Mouse (Mus musculus) kidney, postnatal 36 days (tissue): Measurements from ENCODE around the gene Mthfsl.
"Not testable (repeated sequence)": the region's sequence is repeated elsewhere in the genome, so short reads cannot be mapped to it uniquely, and the experiment has no call there.

Experiments
- DNase-seq, 2 experiments: peaks; one replicate each; pipeline ENCODE4 v3.0.0; 2021 to 2022; ENCODE audit warnings: mixed read lengths in 2 of 2

Mthfsl gene

GRCm38 (mm10) chr9:88719989-88720537 lies at the start of gene Mthfsl:
TSS of gene Mthfsl (minus strand) at chr9:88720296.
- DNase-seq = peak; percentile 29 to 40

DNA sequence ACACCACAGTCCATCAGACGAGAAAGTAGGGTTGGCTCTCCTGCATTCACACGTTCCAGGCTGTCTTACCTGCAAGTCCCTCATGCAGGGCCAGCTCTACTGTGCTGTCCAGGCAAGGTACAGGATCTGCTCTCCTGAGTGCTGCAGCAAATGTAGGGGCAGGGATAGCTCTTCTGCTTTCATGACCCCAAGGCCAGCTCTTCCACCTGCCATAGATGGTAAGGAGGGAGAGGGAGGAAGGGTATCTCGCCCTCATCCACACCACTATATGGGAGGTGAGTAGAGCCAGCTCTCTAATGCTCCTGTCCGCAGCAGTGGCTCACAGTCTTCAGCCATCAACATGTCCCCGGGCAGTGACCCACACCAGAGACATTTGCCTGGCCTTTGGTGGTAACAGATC lies 49.4 kb upstream of the Mthfsl start:
- DNase-seq = not testable (repeated sequence)

DNA sequence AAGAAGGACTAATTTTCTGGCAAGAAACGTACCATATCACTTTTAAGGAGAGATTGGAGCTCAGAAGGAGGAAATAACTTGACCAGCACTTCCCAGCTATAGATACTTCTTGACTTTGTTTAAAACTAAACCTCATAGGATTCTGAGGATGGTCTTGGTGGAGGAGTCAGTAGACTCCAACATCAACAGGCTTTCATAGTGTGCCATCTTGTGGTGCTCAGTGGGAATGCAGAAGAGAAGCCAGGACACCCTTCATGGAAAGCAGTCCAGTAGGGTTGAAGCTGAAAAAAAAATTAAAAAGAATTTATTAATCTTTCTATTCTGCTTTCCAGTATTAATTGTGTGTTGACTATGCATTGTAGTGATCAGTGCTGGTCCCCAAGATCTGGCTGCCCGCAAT lies 26.6 kb upstream of the Mthfsl start:
- peak; percentile 29 to 66 for DNase-seq

DNA sequence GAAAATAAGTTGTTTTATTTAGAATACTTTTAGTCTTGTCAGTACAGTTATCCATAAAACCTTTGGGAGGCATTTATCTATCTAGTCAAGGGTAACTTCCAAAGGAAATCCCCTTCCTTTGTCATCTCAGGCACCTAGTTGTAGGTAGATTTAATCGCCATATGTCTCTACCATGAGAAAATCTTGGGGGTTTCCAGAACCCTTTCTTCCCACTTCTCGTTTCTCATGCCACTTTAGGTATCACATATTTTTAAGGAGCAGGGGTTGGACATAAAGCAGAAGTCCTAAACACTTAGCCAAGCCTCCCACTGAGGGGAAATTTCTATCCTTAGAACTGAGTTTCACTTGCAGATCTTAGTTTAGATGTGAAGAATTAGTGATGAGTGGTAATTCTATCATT lies 25.9 kb upstream of the Mthfsl start:
- DNase-seq = not testable (repeated sequence)

DNA sequence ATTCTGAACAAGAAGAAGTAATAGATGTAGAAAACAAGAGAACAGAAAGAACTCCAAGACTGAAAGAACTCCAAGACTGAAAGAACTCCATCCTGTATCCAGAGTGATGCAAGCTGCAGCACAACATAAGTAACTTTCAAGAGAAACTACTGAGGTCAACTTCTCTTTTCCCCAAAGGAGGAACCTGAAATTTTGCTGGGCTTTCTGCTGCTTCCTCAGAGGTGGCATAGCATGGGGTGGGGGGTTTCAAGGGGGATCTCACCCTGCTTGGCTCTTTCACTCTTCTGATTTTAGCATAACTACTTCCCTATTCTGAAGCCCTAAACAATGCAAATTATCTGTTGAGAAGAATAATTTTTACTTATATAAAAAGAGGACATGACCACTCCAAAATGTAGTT lies 15.2 kb upstream of the Mthfsl start:
- not testable (repeated sequence) for DNase-seq

DNA sequence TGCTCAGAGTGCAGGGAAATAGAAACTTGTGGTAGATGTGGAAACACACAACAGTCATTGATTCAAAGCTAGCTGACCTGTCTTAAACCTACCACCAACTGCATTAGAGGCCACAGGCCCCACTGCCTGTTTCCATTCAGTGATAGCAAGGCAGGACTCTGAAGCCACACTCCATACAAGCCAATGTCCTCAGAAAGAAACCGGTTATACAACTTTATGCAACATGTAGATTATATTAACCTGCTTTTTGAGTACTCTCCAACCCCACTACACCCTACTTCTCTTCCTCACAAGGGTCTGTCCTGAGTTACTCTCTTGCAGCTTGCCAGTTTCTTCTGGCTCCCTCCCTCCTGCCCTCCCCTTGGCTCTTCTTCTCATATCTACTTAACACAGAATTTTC lies 13.1 kb upstream of the Mthfsl start:
- not testable (repeated sequence) for DNase-seq

DNA sequence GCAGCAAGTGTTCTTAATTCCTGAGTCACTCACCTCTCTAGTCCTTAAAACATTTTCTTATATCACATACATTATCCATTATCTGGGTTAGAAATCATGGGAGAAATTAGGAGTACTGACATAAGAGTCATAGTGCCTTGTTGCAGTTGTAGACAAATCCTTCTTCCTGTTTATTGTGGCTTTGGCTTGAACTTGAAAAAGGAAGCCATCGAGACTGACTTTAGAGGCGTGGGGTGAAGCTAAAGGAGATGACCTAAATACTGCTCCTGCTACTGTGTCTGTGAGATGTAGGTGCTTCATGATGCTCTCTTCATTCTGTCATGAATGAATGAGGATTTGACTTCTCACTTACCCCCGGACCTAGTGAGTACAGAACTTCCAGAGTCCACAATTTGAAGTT lies 12.2 kb upstream of the Mthfsl start:
- not testable (repeated sequence) for DNase-seq

GRCm38 (mm10) chr9:88731728-88732127 lies 11.6 kb upstream of the Mthfsl start, which contains the start of gene Bcl2a1d:
TSS of gene Bcl2a1d (minus strand) at chr9:88731914.
- DNase-seq = not testable (repeated sequence)

- DNase-seq = not testable (repeated sequence)
Observed at GRCm38 (mm10) chr9:88728311-88728710, 8.2 kb upstream of the Mthfsl start.

- DNase-seq = not testable (repeated sequence)
Observed at GRCm38 (mm10) chr9:88721628-88722027, 1.5 kb upstream of the Mthfsl start.

DNA sequence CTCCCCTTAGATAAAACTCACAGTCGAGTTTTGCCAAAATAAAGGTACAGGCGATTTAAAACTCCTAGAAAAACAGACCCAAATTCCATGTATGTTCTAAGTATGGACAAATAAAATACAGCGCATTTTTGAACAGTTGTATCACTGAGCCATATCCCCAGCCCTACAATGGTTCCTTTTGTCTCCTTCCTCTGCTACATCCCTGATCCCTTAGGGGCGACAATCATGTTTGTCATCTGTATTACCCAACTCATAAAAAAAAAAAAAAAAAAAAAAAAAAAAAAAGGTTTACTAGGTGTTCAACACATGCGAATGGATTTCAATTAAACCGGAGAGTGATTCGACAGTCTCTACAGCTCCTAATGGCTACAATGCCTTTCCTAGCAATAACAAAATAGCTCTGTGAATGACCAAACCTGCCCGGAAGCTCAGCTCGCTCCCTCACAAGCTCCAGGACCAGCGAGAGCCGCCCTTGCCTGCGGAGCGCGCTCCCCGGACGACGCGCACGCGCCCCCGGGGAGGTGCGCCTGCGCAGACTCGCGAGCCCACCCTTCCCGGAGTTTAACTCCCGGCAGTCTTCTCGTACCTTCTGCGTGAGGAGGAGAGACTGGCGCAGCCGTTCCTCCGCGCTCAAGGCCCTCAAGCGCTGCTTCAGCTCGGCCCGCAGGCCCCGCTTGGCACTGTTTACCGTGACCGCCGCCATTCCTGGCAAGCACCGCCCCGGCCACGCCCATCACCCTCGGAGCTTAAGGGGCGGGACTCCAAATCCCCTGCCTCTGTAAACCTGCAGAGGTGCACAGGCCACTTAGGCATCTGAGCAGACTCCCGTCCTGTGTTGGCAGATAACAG lies 799 bp downstream of the Mthfsl start:
- peak in 1 of 2 experiments; percentile 21 for DNase-seq

GRCm38 (mm10) chr9:88718593-88718992 lies 1.5 kb downstream of the Mthfsl start:
- not testable (repeated sequence) for DNase-seq

GRCm38 (mm10) chr9:88718140-88718539 lies 2.0 kb downstream of the Mthfsl start:
- peak; percentile 33 to 68 for DNase-seq

GRCm38 (mm10) chr9:88714515-88714914 lies 5.6 kb downstream of the Mthfsl start:
- DNase-seq = peak; percentile 60 to 69

DNA sequence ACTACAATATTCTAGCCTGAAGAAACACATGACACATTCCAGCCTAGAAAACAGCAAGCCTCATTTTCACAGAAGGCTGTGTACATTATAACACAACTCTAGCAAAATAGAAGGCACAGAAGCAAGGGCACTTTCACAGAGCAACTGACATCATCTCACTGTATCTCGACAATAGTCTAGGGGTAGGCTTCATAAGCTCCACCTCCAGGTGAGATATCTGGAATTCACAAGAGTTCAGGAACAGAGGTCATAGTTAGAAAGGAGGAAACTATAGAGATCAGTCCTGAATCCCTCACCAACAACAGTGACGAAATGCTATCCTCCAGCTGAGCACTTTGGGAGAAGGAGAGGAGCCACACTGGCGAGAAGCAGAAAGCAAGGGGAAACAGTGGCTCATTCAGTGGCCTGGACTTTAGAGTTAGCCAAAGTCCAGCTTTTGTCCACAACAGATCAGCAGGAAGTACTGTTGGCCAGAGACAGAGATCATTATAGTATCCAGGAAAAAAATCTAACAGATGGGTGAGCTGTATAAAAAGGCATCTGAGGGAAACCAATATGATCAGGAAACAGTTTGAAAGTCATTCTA lies 7.8 kb downstream of the Mthfsl start:
- DNase-seq = peak; percentile 69 to 70

DNA sequence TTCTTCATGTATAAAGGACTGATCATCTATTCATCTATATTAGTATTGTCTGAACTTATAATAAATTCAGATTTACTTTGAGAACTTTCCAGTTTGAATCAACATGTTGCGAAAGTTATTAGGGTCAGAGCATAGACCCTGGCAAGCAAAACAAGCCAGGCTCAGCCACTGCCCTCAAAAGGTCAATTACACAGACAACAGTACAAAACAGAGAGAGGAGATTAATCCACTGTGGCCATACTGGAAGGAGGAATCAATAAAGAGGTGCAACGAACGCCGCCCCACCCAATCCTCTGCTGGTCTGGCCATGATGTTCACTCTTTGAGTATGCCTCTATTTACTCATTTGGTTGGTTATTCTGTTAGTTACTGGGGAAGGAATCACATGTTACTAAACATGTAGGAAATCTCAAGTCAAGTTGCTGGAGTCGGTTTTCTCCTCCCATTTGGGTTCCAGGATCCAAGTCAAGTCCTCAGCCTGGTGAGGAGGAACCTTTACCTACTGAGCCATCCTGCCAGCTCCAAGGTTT lies 9.1 kb downstream of the Mthfsl start:
- DNase-seq = not testable (repeated sequence)

DNA sequence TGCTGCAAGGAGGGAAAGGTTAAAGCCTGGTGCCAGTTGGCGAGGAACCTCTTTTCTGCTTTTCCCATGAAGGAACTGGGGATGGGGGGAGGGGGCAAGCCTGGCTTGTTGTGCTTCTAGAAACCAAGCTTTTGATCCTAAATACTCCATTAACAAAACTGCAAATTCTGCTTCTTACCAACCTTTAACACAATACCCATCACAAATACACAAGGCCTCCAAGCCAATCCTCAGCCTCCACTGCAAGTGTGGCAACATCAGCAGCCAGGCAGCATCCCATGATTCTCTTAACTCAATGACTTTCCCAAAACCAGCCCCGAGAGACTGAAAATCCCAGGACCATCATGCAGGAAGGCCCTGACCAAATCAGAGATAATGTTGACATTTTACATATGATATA lies 9.7 kb downstream of the Mthfsl start:
- DNase-seq = not testable (repeated sequence)

GRCm38 (mm10) chr9:88709794-88710193 lies 10.3 kb downstream of the Mthfsl start:
- not testable (repeated sequence) for DNase-seq

DNA sequence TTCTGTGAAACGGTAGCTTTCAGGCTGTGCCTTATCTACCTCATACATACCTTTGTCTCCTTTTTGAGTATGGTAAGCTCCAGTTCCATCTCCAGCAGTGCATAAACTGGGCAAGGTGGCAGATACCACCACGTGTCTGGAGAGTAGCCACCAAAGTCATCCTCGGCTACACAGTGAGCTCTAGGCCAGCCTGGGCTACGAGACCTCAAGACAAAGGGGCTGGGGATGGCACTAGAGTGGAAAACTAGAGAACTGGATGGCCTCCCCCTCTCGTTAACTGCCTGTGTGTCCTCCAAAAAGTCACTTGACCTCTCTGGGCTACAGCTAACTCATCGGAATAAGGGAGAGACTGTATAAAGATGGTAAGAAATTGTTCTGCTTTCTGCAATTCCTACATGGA lies 10.8 kb downstream of the Mthfsl start:
- no peak for DNase-seq

DNA sequence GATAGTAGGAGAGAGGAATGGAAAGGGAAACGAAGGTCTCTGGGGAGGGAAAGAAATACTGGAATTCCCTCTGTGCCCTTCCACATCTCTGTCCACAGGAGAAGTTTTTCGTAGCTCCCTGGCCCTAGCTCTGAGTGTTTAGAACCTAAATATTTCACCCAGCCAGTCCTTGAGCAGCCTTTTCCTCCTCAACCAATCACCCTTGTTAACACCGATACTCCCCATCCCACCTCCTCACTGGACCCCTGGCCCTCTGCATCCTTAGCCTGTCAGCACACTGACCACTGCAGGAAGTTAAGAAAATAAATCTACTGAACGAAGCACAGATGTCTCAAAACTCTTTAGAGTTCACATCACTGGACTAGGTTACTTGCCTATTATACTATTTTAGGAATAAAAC lies 13.4 kb downstream of the Mthfsl start:
- DNase-seq = no peak

- not testable (repeated sequence) for DNase-seq
Observed at GRCm38 (mm10) chr9:88705157-88705556, 14.9 kb downstream of the Mthfsl start.

- not testable (repeated sequence) for DNase-seq
Observed at GRCm38 (mm10) chr9:88698746-88699145, 21.4 kb downstream of the Mthfsl start.

- DNase-seq = not testable (repeated sequence)
Observed at GRCm38 (mm10) chr9:88691307-88691706, 28.8 kb downstream of the Mthfsl start.
